Mouse (Mus musculus) forebrain, embryonic 15.5 days (tissue): ENCODE results near the gene Ppp1r3c. TPM values are rescaled to one million over a fixed set of nuclear protein-coding genes. Genes with fewer than 3 reads are reported as not detected.
A peak's percentile ranks its signal among the peaks of the same experiment; 100 is the strongest.

ENCODE experiments used
- ATAC-seq: fragments of 200-750 bp; cut with Nextera tagmentation; replicated peaks from 2 replicates; pipeline ENCODE4 v1.8.0; 2017; ENCODE audit warnings: mild to moderate bottlenecking, moderate TSS enrichment, moderate library complexity
- H3K27ac ChIP-seq: fragments of 300-500 bp; sonication (generic); replicated peaks from 2 replicates; pipeline ENCODE4 v1.5.1; 2015; ENCODE audit warnings: mild to moderate bottlenecking, inconsistent platforms
- H3K27me3 ChIP-seq: fragments of 300-500 bp; sonication (generic); 2 replicates; pipeline ENCODE4 v1.6.1; 2015; ENCODE audit warnings: inconsistent platforms
- H3K36me3 ChIP-seq: fragments of 300-500 bp; sonication (generic); 2 replicates; pipeline ENCODE4 v1.6.1; 2015; ENCODE audit warnings: mild to moderate bottlenecking, inconsistent platforms
- H3K4me1 ChIP-seq: fragments of 300-500 bp; sonication (generic); 2 replicates; pipeline ENCODE4 v1.6.1; 2015; ENCODE audit warnings: inconsistent platforms
- H3K4me2 ChIP-seq: fragments of 300-500 bp; sonication (generic); replicated peaks from 2 replicates; pipeline ENCODE4 v1.6.1; 2015; ENCODE audit warnings: mild to moderate bottlenecking, inconsistent platforms
- H3K4me3 ChIP-seq: fragments of 300-500 bp; sonication (generic); 2 replicates; pipeline ENCODE4 v1.5.1; 2015; ENCODE audit warnings: mild to moderate bottlenecking, inconsistent platforms
- H3K9ac ChIP-seq: fragments of 300-500 bp; sonication (generic); replicated peaks from 2 replicates; pipeline ENCODE4 v1.6.1; 2015; ENCODE audit warnings: mild to moderate bottlenecking, inconsistent platforms
- H3K9me3 ChIP-seq: fragments of 300-500 bp; sonication (generic); 2 replicates; pipeline ENCODE4 v1.6.1; 2016; ENCODE audit warnings: inconsistent platforms
- WGBS: fragments of 180-500 bp; shearing (Covaris S2); methylation state at CpG from one replicate; pipeline ENCODE4 v1.1.7; 2015; ENCODE audit warnings: mixed read lengths; 5-methylcytosine and 5-hydroxymethylcytosine counted together
- polyA plus RNA-seq: library from polyadenylated mRNA; unstranded; fragments of >200 nt; fragmentation: Nextera tagmentation; extraction: Ambion mirVana; gene quantifications from 2 replicates; pipeline ENCODE4 v1.2.1, GENCODE M21; 2015

Ppp1r3c gene
- polyA plus RNA-seq, 1 experiment from 2014 or later, result 8.2 TPM

GRCm38 (mm10) chr19:36713092-36713491 is 23.4 kb downstream of the Ppp1r3c start:
- H3K9me3 ChIP-seq, result peaks cover 8% of the 10 kb centered on the region; the same call in 1 of the 2 replicates
- H3K4me3 ChIP-seq, result no peak overlapping the region
- no peak overlapping the region for H3K9ac ChIP-seq
- no peaks in the 10 kb centered on the region for H3K4me1 ChIP-seq
- no peak overlapping the region for H3K4me2 ChIP-seq
- H3K36me3 ChIP-seq, result no peaks in the 10 kb centered on the region
- H3K27me3 ChIP-seq, result no peaks in the 10 kb centered on the region
- no peak overlapping the region for H3K27ac ChIP-seq
- no peak for ATAC-seq
- 61% methylated on average over 13 of the region's 13 CpGs for WGBS

GRCm38 (mm10) chr19:36706195-36706594 is 30.3 kb downstream of the Ppp1r3c start:
- H3K4me2 ChIP-seq, result no peak overlapping the region

GRCm38 (mm10) chr19:36705286-36706146 is 30.9 kb downstream of the Ppp1r3c start:
- Histone ChIP-seq H3K27me3 (no peaks in the 10 kb centered on the region), H3K27ac (peak overlapping the region; percentile 49; the same call in 1 of the 2 replicates), H3K4me1 (no peaks in the 10 kb centered on the region)

More at GRCm38 (mm10) chr19:36706195-36706594, 30.3 kb downstream of the Ppp1r3c start:
- ATAC-seq, result 0 out of 2 replicates have a peak, but pooled peaks have one; percentile 23
- H3K9me3 ChIP-seq, result peaks cover 12% of the 10 kb centered on the region; the same call in 1 of the 2 replicates
- H3K27ac ChIP-seq, result 0 out of 2 replicates have a peak overlapping the region, but pooled peaks have one; percentile 34
- H3K27me3 ChIP-seq, result no peaks in the 10 kb centered on the region
- H3K4me1 ChIP-seq, result no peaks in the 10 kb centered on the region
- 69% methylated on average over 6 of the region's 6 CpGs for WGBS
- no peaks in the 10 kb centered on the region for H3K36me3 ChIP-seq
- H3K4me3 ChIP-seq, result no peak overlapping the region
- H3K9ac ChIP-seq, result no peak overlapping the region

GRCm38 (mm10) chr19:36704763-36705162 is 31.7 kb downstream of the Ppp1r3c start:
- ATAC-seq, result 0 out of 2 replicates have a peak, but pooled peaks have one; percentile 12
- H3K9me3 ChIP-seq, result peaks cover 10% of the 10 kb centered on the region; the same call in 1 of the 2 replicates

More at GRCm38 (mm10) chr19:36705286-36706146, 30.9 kb downstream of the Ppp1r3c start:
- no peak overlapping the region for H3K4me3 ChIP-seq
- peak; percentile 76 for ATAC-seq
- no peaks in the 10 kb centered on the region for H3K36me3 ChIP-seq
- no peak overlapping the region for H3K4me2 ChIP-seq
- no peak overlapping the region for H3K9ac ChIP-seq
- 57% methylated on average over 17 of the region's 17 CpGs for WGBS
- H3K9me3 ChIP-seq, result peaks cover 12% of the 10 kb centered on the region; the same call in 1 of the 2 replicates

GRCm38 (mm10) chr19:36701809-36702622 is 34.4 kb downstream of the Ppp1r3c start:
- no peak for ATAC-seq
- no peak overlapping the region for H3K4me3 ChIP-seq
- H3K27me3 ChIP-seq, result no peaks in the 10 kb centered on the region
- H3K4me1 ChIP-seq, result peaks cover 3% of the 10 kb centered on the region; the same call in 1 of the 2 replicates
- no peak overlapping the region for H3K4me2 ChIP-seq
- H3K36me3 ChIP-seq, result no peaks in the 10 kb centered on the region
- H3K27ac ChIP-seq, result no peak overlapping the region
- 59% methylated on average over 9 of the region's 9 CpGs for WGBS
- 0 out of 2 replicates have a peak, but pooled peaks cover 4% of the 10 kb centered on the region for H3K9me3 ChIP-seq
- H3K9ac ChIP-seq, result no peak overlapping the region

More at GRCm38 (mm10) chr19:36704763-36705162, 31.7 kb downstream of the Ppp1r3c start:
- Histone ChIP-seq H3K4me3 (no peak overlapping the region), H3K27me3 (no peaks in the 10 kb centered on the region), H3K4me1 (no peaks in the 10 kb centered on the region), H3K4me2 (no peak overlapping the region), H3K27ac (0 out of 2 replicates have a peak overlapping the region, but pooled peaks have one; percentile 49), H3K9ac (no peak overlapping the region), H3K36me3 (no peaks in the 10 kb centered on the region)
- 72% methylated on average over 7 of the region's 7 CpGs for WGBS

- H3K4me1 ChIP-seq, result peaks cover 10% of the 10 kb centered on the region
- no peak overlapping the region for H3K27ac ChIP-seq
- WGBS, result 70% methylated on average over 3 of the region's 3 CpGs
- no peak overlapping the region for H3K9ac ChIP-seq
- no peaks in the 10 kb centered on the region for H3K36me3 ChIP-seq
- ATAC-seq, result no peak
- H3K4me2 ChIP-seq, result no peak overlapping the region
- H3K4me3 ChIP-seq, result no peak overlapping the region
- H3K9me3 ChIP-seq, result 0 out of 2 replicates have a peak, but pooled peaks cover 4% of the 10 kb centered on the region
- no peaks in the 10 kb centered on the region for H3K27me3 ChIP-seq
Observed at GRCm38 (mm10) chr19:36701366-36701765, 35.1 kb downstream of the Ppp1r3c start.

GRCm38 (mm10) chr19:36700937-36701336 is 35.5 kb downstream of the Ppp1r3c start:
- Histone ChIP-seq H3K9ac (no peak overlapping the region), H3K36me3 (no peaks in the 10 kb centered on the region), H3K9me3 (0 out of 2 replicates have a peak, but pooled peaks cover 4% of the 10 kb centered on the region), H3K27ac (no peak overlapping the region), H3K27me3 (no peaks in the 10 kb centered on the region), H3K4me2 (no peak overlapping the region), H3K4me3 (no peak overlapping the region), H3K4me1 (peaks cover 11% of the 10 kb centered on the region)
- ATAC-seq, result no peak
- WGBS, result 63% methylated on average over 4 of the region's 4 CpGs

- H3K27me3 ChIP-seq, result no peaks in the 10 kb centered on the region
- H3K36me3 ChIP-seq, result no peaks in the 10 kb centered on the region
- 0 out of 2 replicates have a peak, but pooled peaks cover 3% of the 10 kb centered on the region for H3K9me3 ChIP-seq
- no peak overlapping the region for H3K9ac ChIP-seq
- peaks cover 15% of the 10 kb centered on the region for H3K4me1 ChIP-seq
- H3K4me3 ChIP-seq, result no peak overlapping the region
- ATAC-seq, result no peak
- H3K27ac ChIP-seq, result no peak overlapping the region
- no peak overlapping the region for H3K4me2 ChIP-seq
- 95% methylated on average over 1 of the region's 1 CpGs for WGBS
Observed at GRCm38 (mm10) chr19:36699151-36699550, 37.3 kb downstream of the Ppp1r3c start.

GRCm38 (mm10) chr19:36698200-36698599 is 38.3 kb downstream of the Ppp1r3c start:
- no peak overlapping the region for H3K27ac ChIP-seq
- H3K4me3 ChIP-seq, result no peak overlapping the region
- H3K27me3 ChIP-seq, result no peaks in the 10 kb centered on the region
- H3K9me3 ChIP-seq, result no peaks in the 10 kb centered on the region
- 89% methylated on average over 3 of the region's 3 CpGs for WGBS
- no peaks in the 10 kb centered on the region for H3K36me3 ChIP-seq
- peaks cover 15% of the 10 kb centered on the region for H3K4me1 ChIP-seq
- no peak for ATAC-seq
- H3K4me2 ChIP-seq, result no peak overlapping the region
- H3K9ac ChIP-seq, result no peak overlapping the region

- peaks cover 15% of the 10 kb centered on the region for H3K4me1 ChIP-seq
- ATAC-seq, result peak; percentile 57
- no peak overlapping the region for H3K9ac ChIP-seq
- no peaks in the 10 kb centered on the region for H3K27me3 ChIP-seq
- H3K36me3 ChIP-seq, result no peaks in the 10 kb centered on the region
- no peak overlapping the region for H3K4me2 ChIP-seq
- H3K9me3 ChIP-seq, result no peaks in the 10 kb centered on the region
- H3K4me3 ChIP-seq, result no peak overlapping the region
- H3K27ac ChIP-seq, result peak overlapping the region; percentile 12
- 11% methylated on average over 7 of the region's 7 CpGs for WGBS
Observed at GRCm38 (mm10) chr19:36696601-36697122, 39.8 kb downstream of the Ppp1r3c start.

- 81% methylated on average over 2 of the region's 2 CpGs for WGBS
- no peak for ATAC-seq
- Histone ChIP-seq H3K9ac (no peak overlapping the region), H3K36me3 (no peaks in the 10 kb centered on the region), H3K4me2 (no peak overlapping the region), H3K9me3 (no peaks in the 10 kb centered on the region), H3K4me3 (no peak overlapping the region), H3K4me1 (peaks cover 25% of the 10 kb centered on the region), H3K27me3 (no peaks in the 10 kb centered on the region), H3K27ac (no peak overlapping the region)
Observed at GRCm38 (mm10) chr19:36693530-36693929, 42.9 kb downstream of the Ppp1r3c start.
